Mouse (Mus musculus) forebrain, embryonic 15.5 days (tissue): Measurements from ENCODE around the gene Cdh22. TPM values are rescaled to one million over a fixed set of nuclear protein-coding genes. Genes with fewer than 3 reads are reported as not detected.

Experiments used
- ATAC-seq: fragments of 200-750 bp; cut with Nextera tagmentation; replicated peaks from 2 replicates; pipeline ENCODE4 v1.8.0; 2017; ENCODE audit warnings: mild to moderate bottlenecking, moderate TSS enrichment, moderate library complexity
- H3K27ac ChIP-seq: fragments of 300-500 bp; sonication (generic); replicated peaks from 2 replicates; pipeline ENCODE4 v1.5.1; 2015; ENCODE audit warnings: mild to moderate bottlenecking, inconsistent platforms
- H3K27me3 ChIP-seq: fragments of 300-500 bp; sonication (generic); 2 replicates; pipeline ENCODE4 v1.6.1; 2015; ENCODE audit warnings: inconsistent platforms
- H3K36me3 ChIP-seq: fragments of 300-500 bp; sonication (generic); 2 replicates; pipeline ENCODE4 v1.6.1; 2015; ENCODE audit warnings: mild to moderate bottlenecking, inconsistent platforms
- H3K4me1 ChIP-seq: fragments of 300-500 bp; sonication (generic); 2 replicates; pipeline ENCODE4 v1.6.1; 2015; ENCODE audit warnings: inconsistent platforms
- H3K4me2 ChIP-seq: fragments of 300-500 bp; sonication (generic); replicated peaks from 2 replicates; pipeline ENCODE4 v1.6.1; 2015; ENCODE audit warnings: mild to moderate bottlenecking, inconsistent platforms
- H3K4me3 ChIP-seq: fragments of 300-500 bp; sonication (generic); 2 replicates; pipeline ENCODE4 v1.5.1; 2015; ENCODE audit warnings: mild to moderate bottlenecking, inconsistent platforms
- H3K9ac ChIP-seq: fragments of 300-500 bp; sonication (generic); replicated peaks from 2 replicates; pipeline ENCODE4 v1.6.1; 2015; ENCODE audit warnings: mild to moderate bottlenecking, inconsistent platforms
- H3K9me3 ChIP-seq: fragments of 300-500 bp; sonication (generic); 2 replicates; pipeline ENCODE4 v1.6.1; 2016; ENCODE audit warnings: inconsistent platforms
- WGBS: fragments of 180-500 bp; shearing (Covaris S2); methylation state at CpG from one replicate; pipeline ENCODE4 v1.1.7; 2015; ENCODE audit warnings: mixed read lengths; 5-methylcytosine and 5-hydroxymethylcytosine counted together
- polyA plus RNA-seq: library from polyadenylated mRNA; unstranded; fragments of >200 nt; fragmentation: Nextera tagmentation; extraction: Ambion mirVana; gene quantifications from 2 replicates; pipeline ENCODE4 v1.2.1, GENCODE M21; 2015

The Cdh22 gene
- polyA plus RNA-seq, 1 experiment from 2014 or later: 6.1 TPM

- WGBS: 42% methylated on average over 11 of the region's 11 CpGs
- peaks cover 75% of the 10 kb centered on the region for H3K4me1 ChIP-seq
- H3K27me3 ChIP-seq: peaks cover 5% of the 10 kb centered on the region; the same call in 1 of the 2 replicates
- no peaks in the 10 kb centered on the region for H3K9me3 ChIP-seq
- no peak overlapping the region for H3K27ac ChIP-seq
- no peak overlapping the region for H3K4me2 ChIP-seq
- ATAC-seq: no peak
- no peak overlapping the region for H3K9ac ChIP-seq
- no peaks in the 10 kb centered on the region for H3K36me3 ChIP-seq
- no peak overlapping the region for H3K4me3 ChIP-seq
Observed at GRCm38 (mm10) chr2:165074081-165074884, 160.4 kb downstream of the Cdh22 start.

GRCm38 (mm10) chr2:165073381-165073781 lies 161.3 kb downstream of the Cdh22 start:
- 15% methylated on average over 9 of the region's 9 CpGs for WGBS
- Histone ChIP-seq H3K9me3 (no peaks in the 10 kb centered on the region), H3K27ac (peak overlapping the region; percentile 73), H3K4me1 (peaks cover 75% of the 10 kb centered on the region), H3K27me3 (no peaks in the 10 kb centered on the region; the same call in 1 of the 2 replicates), H3K9ac (0 out of 2 replicates have a peak overlapping the region, but pooled peaks have one; percentile 1), H3K4me3 (no peak overlapping the region), H3K4me2 (0 out of 2 replicates have a peak overlapping the region, but pooled peaks have one; percentile 18), H3K36me3 (no peaks in the 10 kb centered on the region)
- ATAC-seq: no peak

GRCm38 (mm10) chr2:165070096-165070816 lies 164.4 kb downstream of the Cdh22 start:
- Histone ChIP-seq H3K27ac (no peak overlapping the region), H3K36me3 (no peaks in the 10 kb centered on the region), H3K27me3 (no peaks in the 10 kb centered on the region; the same call in 1 of the 2 replicates), H3K4me3 (no peak overlapping the region), H3K9me3 (no peaks in the 10 kb centered on the region), H3K4me1 (peaks cover 47% of the 10 kb centered on the region), H3K9ac (no peak overlapping the region), H3K4me2 (peak overlapping the region; percentile 14; the same call in 1 of the 2 replicates)
- ATAC-seq: 0 out of 2 replicates have a peak, but pooled peaks have one; percentile 29
- 22% methylated on average over 23 of the region's 23 CpGs for WGBS

- Histone ChIP-seq H3K4me3 (no peak overlapping the region), H3K4me2 (no peak overlapping the region), H3K27me3 (no peaks in the 10 kb centered on the region), H3K9ac (no peak overlapping the region), H3K4me1 (peaks cover 39% of the 10 kb centered on the region), H3K36me3 (no peaks in the 10 kb centered on the region), H3K27ac (no peak overlapping the region), H3K9me3 (no peaks in the 10 kb centered on the region)
- 41% methylated on average over 2 of the region's 2 CpGs for WGBS
- peak; percentile 65 for ATAC-seq
Observed at GRCm38 (mm10) chr2:165068806-165069205, 165.8 kb downstream of the Cdh22 start.

- no peaks in the 10 kb centered on the region for H3K9me3 ChIP-seq
- ATAC-seq: no peak; the same call in 1 of the 2 replicates
- no peaks in the 10 kb centered on the region for H3K27me3 ChIP-seq
- H3K4me1 ChIP-seq: peaks cover 16% of the 10 kb centered on the region
- no peak overlapping the region for H3K4me3 ChIP-seq
- 61% methylated on average over 7 of the region's 7 CpGs for WGBS
- no peak overlapping the region for H3K9ac ChIP-seq
- no peak overlapping the region for H3K4me2 ChIP-seq
- H3K27ac ChIP-seq: no peak overlapping the region
- no peaks in the 10 kb centered on the region for H3K36me3 ChIP-seq
Observed at GRCm38 (mm10) chr2:165064489-165064888, 170.2 kb downstream of the Cdh22 start.

GRCm38 (mm10) chr2:165061638-165062433 lies 172.8 kb downstream of the Cdh22 start:
- WGBS: 85% methylated on average over 16 of the region's 16 CpGs
- Histone ChIP-seq H3K9me3 (no peaks in the 10 kb centered on the region), H3K4me3 (no peak overlapping the region), H3K9ac (no peak overlapping the region), H3K27ac (no peak overlapping the region), H3K27me3 (no peaks in the 10 kb centered on the region), H3K36me3 (no peaks in the 10 kb centered on the region), H3K4me1 (peaks cover 5% of the 10 kb centered on the region; the same call in 1 of the 2 replicates), H3K4me2 (no peak overlapping the region)
- no peak for ATAC-seq

Other genes with a start within 250 kb of the Cdh22 start
- 131 and 137 TPM in 2 replicates for gene Ncoa5, start 200.0 kb downstream of the Cdh22 start, polyA plus RNA-seq
- gene Cd40, start 179.2 kb downstream of the Cdh22 start, polyA plus RNA-seq: 4.8 and 5.8 TPM in 2 replicates
- gene 1700025C18Rik, start 144.1 kb downstream of the Cdh22 start, polyA plus RNA-seq: not detected in 2 replicates
- 61.4 and 68.7 TPM in 2 replicates for gene Slc35c2, start 53.0 kb upstream of the Cdh22 start, polyA plus RNA-seq
- 99.6 and 101 TPM in 2 replicates for gene Elmo2, start 91.6 kb upstream of the Cdh22 start, polyA plus RNA-seq
- 6.5 and 7.6 TPM in 2 replicates for gene Zfp663, start 133.9 kb upstream of the Cdh22 start, polyA plus RNA-seq
- 12.5 and 12.6 TPM in 2 replicates for gene Zfp334, start 153.4 kb upstream of the Cdh22 start, polyA plus RNA-seq
- 0.05 TPM in 1 of 2 replicates, not detected in the other for gene Ocstamp, start 165.6 kb upstream of the Cdh22 start, polyA plus RNA-seq
- 5.3 and 5.4 TPM in 2 replicates for gene Slc13a3, start 238.4 kb upstream of the Cdh22 start, polyA plus RNA-seq